9 mouse cellular contexts compared by ENCODE assay signal in the genomic region with DNA sequence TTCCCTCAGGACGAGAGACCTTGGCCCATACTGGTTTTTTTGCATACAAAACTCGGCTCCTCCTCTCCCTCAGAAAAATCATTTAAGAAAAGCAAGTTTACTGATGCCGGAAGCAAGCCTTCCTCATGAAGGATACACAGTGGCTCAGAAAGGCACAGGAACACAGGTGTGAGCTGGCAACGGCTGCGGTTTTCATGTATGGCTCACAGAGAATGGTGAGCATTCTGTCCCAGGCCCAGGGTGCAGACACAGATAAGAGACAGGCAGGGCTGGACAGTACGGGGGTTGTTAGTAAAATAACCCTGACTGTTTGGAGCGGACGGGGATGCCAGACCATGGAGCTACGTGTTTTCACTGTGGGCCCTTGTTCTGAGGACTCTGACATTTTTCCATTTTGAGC. TPM values are rescaled to one million over a fixed set of nuclear protein-coding genes. Genes with fewer than 3 reads are reported as not detected.
DNase-seq lines count a peak whose midpoint lies in the region; ATAC-seq and TF ChIP-seq lines count a peak whose summit lies in the region.
"Had no signal": no experiment of that assay in that cellular context is flagged by ENCODE, and none has a peak within 500 bp of the region (broad histone marks: within the 10 kb centered on the region; RNA-seq: fewer than 3 reads in every experiment).

No protein-coding gene starts in this region.

- intact Hi-C loops in left cerebral cortex, adult 2 months (cut with DNase I): no loop called here

- no peak overlapping the region for H3K4me2 ChIP-seq in forebrain, embryonic 14.5 days (ENCODE audit: low read length)
- H3K4me2 ChIP-seq in kidney, embryonic 16.5 days (replicated peaks; ENCODE audit: low read depth, low read length): no peak overlapping the region
- H3K4me2 ChIP-seq: lung, embryonic 14.5 days had no signal

- 83% methylated on average over 9 of the region's 9 CpGs for WGBS in forebrain, embryonic 14.5 days
- 58% methylated on average over 9 of the region's 9 CpGs for WGBS in small intestine, adult 2 months
- 78% methylated on average over 9 of the region's 9 CpGs for WGBS in kidney, embryonic 16.5 days

- H3K36me3 ChIP-seq in forebrain, embryonic 14.5 days (ENCODE audit: control insufficient read depth, insufficient read depth, low read length): peaks cover 10% of the 10 kb centered on the region
- peaks cover 6% of the 10 kb centered on the region for H3K36me3 ChIP-seq in small intestine, adult 2 months (ENCODE audit: control insufficient read depth, insufficient read depth, low read length)
- H3K36me3 ChIP-seq in kidney, embryonic 16.5 days (ENCODE audit: insufficient read depth, low read length): no peaks in the 10 kb centered on the region

- ATAC-seq in forebrain, embryonic 14.5 days: no peak
- no peak for ATAC-seq in kidney, embryonic 16.5 days (ENCODE audit: low FRiP score, low TSS enrichment)

- no peak for TF ChIP-seq CTCF in left cerebral cortex, adult 2 months (IDR thresholded peaks at IDR 0.05)
- TF ChIP-seq CTCF in small intestine, adult 2 months (IDR thresholded peaks at IDR 0.05; ENCODE audit: extremely low read depth, insufficient read length, insufficient replicate concordance, low read depth, low read length): no peak

- no peak for TF ChIP-seq POLR2A in small intestine, adult 2 months (IDR thresholded peaks at IDR 0.05; ENCODE audit: low read depth, low read length)

- H3K4me3 ChIP-seq in left cerebral cortex, adult 2 months: no peak overlapping the region
- no peak overlapping the region for H3K4me3 ChIP-seq in forebrain, embryonic 14.5 days (ENCODE audit: low read depth, low read length)
- H3K4me3 ChIP-seq in small intestine, adult 2 months (ENCODE audit: low read depth, low read length): no peak overlapping the region
- H3K4me3 ChIP-seq in kidney, embryonic 16.5 days (ENCODE audit: low read length): no peak overlapping the region

- DNase-seq in left cerebral cortex, adult 2 months (ENCODE audit: extremely low spot score in 1 of 2, low spot score in 2 of 2): no peak
- DNase-seq in left cerebral cortex, adult 11 months (ENCODE audit: low spot score): no peak
- peak; percentile 62 for DNase-seq in T-cell, adult 2 months (ENCODE audit: low spot score)
- DNase-seq in forebrain, embryonic 14.5 days (ENCODE audit: low spot score): no peak
- DNase-seq in adrenal gland, postnatal 36 days: no peak
- DNase-seq in right cerebral cortex, adult 18-20 months: no peak

- peak overlapping the region; percentile 68; the same call in 1 of the 2 replicates for H3K27ac ChIP-seq in left cerebral cortex, adult 2 months
- peak overlapping the region; percentile 58 for H3K27ac ChIP-seq in forebrain, embryonic 14.5 days (ENCODE audit: low read depth, low read length)
- H3K27ac ChIP-seq in small intestine, adult 2 months (ENCODE audit: insufficient read depth, low read depth, low read length): peak overlapping the region; percentile 76; the same call in 1 of the 2 replicates
- H3K27ac ChIP-seq in kidney, embryonic 16.5 days (ENCODE audit: low read length): no peak overlapping the region

- H3K4me1 ChIP-seq in forebrain, embryonic 14.5 days (ENCODE audit: control insufficient read depth, insufficient read depth, low read length): peaks cover 27% of the 10 kb centered on the region
- peaks cover 22% of the 10 kb centered on the region for H3K4me1 ChIP-seq in small intestine, adult 2 months (ENCODE audit: control insufficient read depth, insufficient read depth, insufficient read length, low read length)
- peaks cover 28% of the 10 kb centered on the region for H3K4me1 ChIP-seq in kidney, embryonic 16.5 days (ENCODE audit: insufficient read depth, low read length)

- H3K27me3 ChIP-seq in forebrain, embryonic 14.5 days (replicated peaks; ENCODE audit: control insufficient read depth, insufficient read depth, low read length): no peaks in the 10 kb centered on the region
- H3K27me3 ChIP-seq in small intestine, adult 2 months (ENCODE audit: control insufficient read depth, insufficient read depth, low read length): no peaks in the 10 kb centered on the region
- no peaks in the 10 kb centered on the region for H3K27me3 ChIP-seq in kidney, embryonic 16.5 days (ENCODE audit: insufficient read depth, low read length)

- H3K9me3 ChIP-seq in forebrain, embryonic 14.5 days (replicated peaks; ENCODE audit: control insufficient read depth, low read length): no peaks in the 10 kb centered on the region
- H3K9me3 ChIP-seq in kidney, embryonic 16.5 days (ENCODE audit: low read length): no peaks in the 10 kb centered on the region

- 0 out of 2 replicates have a peak overlapping the region, but pooled peaks have one; percentile 8 for H3K9ac ChIP-seq in forebrain, embryonic 14.5 days (ENCODE audit: low read length)
- H3K9ac ChIP-seq in kidney, embryonic 16.5 days (replicated peaks; ENCODE audit: low read length): no peak overlapping the region
- H3K9ac ChIP-seq: lung, embryonic 14.5 days had no signal

RNA-seq across cellular contexts. Expression of gene Setd7, which starts 6.6 kb away (rescaled TPM):
- total RNA-seq in left cerebral cortex, adult 2 months (2021): 100 to 1,000 TPM; 133 to 143 TPM
- 3.7 and 5.2 TPM in 2 replicates for polyA plus RNA-seq in forebrain, embryonic 14.5 days (2014; fragmentation: Nextera tagmentation; extraction: Ambion mirVana)
- polyA plus RNA-seq in small intestine, adult 2 months (2012; rRNA removed): 4.3 and 8.9 TPM in 2 replicates
- 2.5 and 3.1 TPM in 2 replicates for polyA plus RNA-seq in kidney, embryonic 16.5 days (2015; fragmentation: Nextera tagmentation; extraction: Ambion mirVana)
- total RNA-seq in adrenal gland, postnatal 36 days (2021): 10 to 100 TPM; 50.6 to 52.8 TPM
